Mouse (Mus musculus) forebrain, embryonic 16.5 days (tissue): Measurements from ENCODE around the gene Eral1. TPM values are rescaled to one million over a fixed set of nuclear protein-coding genes. Genes with fewer than 3 reads are reported as not detected.
A peak's percentile ranks its signal among the peaks of the same experiment; 100 is the strongest.

Experiments
- ATAC-seq: fragments of 200-750 bp; cut with Nextera tagmentation; 2 replicates; pipeline ENCODE4 v1.8.0; 2017; ENCODE audit warnings: mild to moderate bottlenecking, moderate library complexity
- H3K27ac ChIP-seq: fragments of 300-500 bp; sonication (generic); 2 replicates; pipeline ENCODE4 v1.5.1; 2014; ENCODE audit warnings: low read length, control low read depth
- H3K27me3 ChIP-seq: fragments of 300-500 bp; sonication (generic); replicated peaks from 2 replicates; pipeline ENCODE4 v1.6.1; 2014; ENCODE audit warnings: low read length; ENCODE audit not compliant: control insufficient read depth, insufficient read depth
- H3K36me3 ChIP-seq: fragments of 300-500 bp; sonication (generic); 2 replicates; pipeline ENCODE4 v1.6.1; 2014; ENCODE audit not compliant: control insufficient read depth, insufficient read depth
- H3K4me1 ChIP-seq: fragments of 300-500 bp; sonication (generic); replicated peaks from 2 replicates; pipeline ENCODE4 v1.6.1; 2014; ENCODE audit warnings: low read length; ENCODE audit not compliant: control insufficient read depth, insufficient read depth
- H3K4me2 ChIP-seq: fragments of 300-500 bp; sonication (generic); 2 replicates; pipeline ENCODE4 v1.6.1; 2014; ENCODE audit warnings: mild to moderate bottlenecking, low read length, control low read depth
- H3K4me3 ChIP-seq: fragments of 300-500 bp; sonication (generic); replicated peaks from 2 replicates; pipeline ENCODE4 v1.5.1; 2014; ENCODE audit warnings: mild to moderate bottlenecking, low read length, control low read depth
- H3K9ac ChIP-seq: fragments of 300-500 bp; sonication (generic); replicated peaks from 2 replicates; pipeline ENCODE4 v1.6.1; 2014; ENCODE audit warnings: low read depth, low read length, control low read depth
- H3K9me3 ChIP-seq: fragments of 300-500 bp; sonication (generic); 2 replicates; pipeline ENCODE4 v1.6.1; 2016; ENCODE audit warnings: low read length; ENCODE audit not compliant: control insufficient read depth
- WGBS: fragments of 180-500 bp; shearing (Covaris S2); extraction: QIAGEN DNeasy Blood & Tissue Kit; methylation state at CpG from one replicate; pipeline ENCODE4 v1.1.7; 2014; 5-methylcytosine and 5-hydroxymethylcytosine counted together
- microRNA counts: library from miRNA; unstranded; fragments of <30 nt; microRNA quantifications from one replicate; lab custom pipeline; 2016
- microRNA-seq: library from miRNA; unstranded; fragments of <30 nt; microRNA quantifications from one replicate; pipeline ENCODE4, GENCODE M21; 2017
- polyA plus RNA-seq: library from polyadenylated mRNA; unstranded; fragments of >200 nt; fragmentation: Nextera tagmentation; extraction: Ambion mirVana; gene quantifications from 2 replicates; pipeline ENCODE4 v1.2.1, GENCODE M21; 2015

The Eral1 gene
- polyA plus RNA-seq, 1 experiment from 2014 or later = 34.3 TPM

DNA sequence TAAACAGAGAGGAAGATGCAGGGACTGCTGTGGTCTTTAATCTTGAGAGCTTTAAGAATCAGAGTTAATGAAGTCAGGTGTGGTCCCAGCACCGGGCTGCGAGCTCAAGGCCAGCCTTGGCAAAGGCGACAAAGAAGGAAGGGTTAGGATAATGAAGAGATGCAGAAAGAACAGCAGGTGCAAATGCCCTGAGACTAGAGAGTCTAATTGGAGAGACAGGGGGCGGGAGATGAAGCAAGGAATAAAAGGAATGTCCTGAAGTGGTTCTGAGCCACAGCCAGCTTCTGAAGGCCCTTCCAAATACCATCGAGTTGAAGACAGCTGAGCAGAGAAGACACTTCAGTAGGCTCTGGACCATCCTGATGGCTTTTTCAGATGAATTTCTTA, 47.4 kb downstream of the Eral1 start:
- Histone ChIP-seq H3K4me2 (peak overlapping the region; percentile 75), H3K36me3 (peaks cover 13% of the 10 kb centered on the region), H3K27ac (peak overlapping the region; percentile 91), H3K27me3 (no peaks in the 10 kb centered on the region), H3K9me3 (no peaks in the 10 kb centered on the region), H3K4me1 (peaks cover 24% of the 10 kb centered on the region), H3K4me3 (peak overlapping the region; percentile 74), H3K9ac (peak overlapping the region; percentile 87)
- ATAC-seq = no peak
- WGBS = 1% methylated on average over 5 of the region's 5 CpGs

DNA sequence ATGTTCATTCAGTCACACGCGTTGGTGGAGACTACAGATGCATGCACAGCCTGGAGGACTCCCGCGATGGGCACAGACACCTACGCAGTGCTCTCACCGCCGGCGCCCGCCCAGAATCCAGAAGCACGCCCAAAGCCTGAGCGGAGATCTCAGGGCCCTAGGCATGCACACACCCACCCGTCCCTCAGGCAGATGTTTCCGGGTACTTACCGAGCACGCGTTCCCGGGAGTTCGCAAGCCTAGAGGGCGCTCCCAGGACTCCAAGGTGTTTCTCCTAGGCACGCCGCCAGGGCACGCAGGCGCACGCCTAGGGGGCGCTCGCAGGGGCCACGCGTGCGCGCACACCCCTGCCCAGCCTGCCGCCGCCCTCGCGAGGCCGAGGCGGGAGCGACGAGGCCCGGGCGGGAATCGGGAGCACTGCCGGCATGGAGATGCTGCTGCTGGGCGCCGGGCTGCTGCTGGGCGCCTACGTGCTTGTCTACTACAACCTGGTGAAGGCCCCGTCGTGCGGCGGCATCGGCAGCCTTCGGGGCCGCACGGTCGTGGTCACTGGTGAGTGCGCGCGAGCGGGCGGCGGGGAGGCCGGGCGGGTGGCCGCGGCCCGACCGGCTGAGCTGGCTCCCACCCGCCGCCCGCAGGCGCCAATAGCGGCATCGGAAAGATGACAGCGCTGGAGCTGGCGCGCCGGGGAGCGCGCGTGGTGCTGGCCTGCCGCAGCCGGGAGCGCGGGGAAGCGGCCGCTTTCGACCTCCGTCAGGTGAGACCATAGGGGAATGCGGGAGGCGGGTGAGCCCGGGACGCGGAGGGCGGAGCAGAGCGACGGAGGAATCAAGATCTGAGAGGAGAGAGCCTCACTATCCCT, 48.0 kb downstream of the Eral1 start, which contains the start of gene Dhrs13:
Dhrs13 (plus strand) TSS at position 334 of the 862 bp plus-strand sequence.
- H3K27me3 ChIP-seq = no peaks in the 10 kb centered on the region
- H3K27ac ChIP-seq = peak within 1 kb of the TSS; percentile 91
- no peaks in the 10 kb centered on the region for H3K9me3 ChIP-seq
- H3K4me3 ChIP-seq = peak within 1 kb of the TSS; percentile 74
- peaks cover 19% of the 10 kb centered on the region for H3K4me1 ChIP-seq
- peak within 1 kb of the TSS; percentile 87 for H3K9ac ChIP-seq
- peak; percentile 90 for ATAC-seq
- peaks cover 19% of the 10 kb centered on the region for H3K36me3 ChIP-seq
- H3K4me2 ChIP-seq = peak within 1 kb of the TSS; percentile 75
- under 1% methylated on average over 96 of the region's 96 CpGs for WGBS

DNA sequence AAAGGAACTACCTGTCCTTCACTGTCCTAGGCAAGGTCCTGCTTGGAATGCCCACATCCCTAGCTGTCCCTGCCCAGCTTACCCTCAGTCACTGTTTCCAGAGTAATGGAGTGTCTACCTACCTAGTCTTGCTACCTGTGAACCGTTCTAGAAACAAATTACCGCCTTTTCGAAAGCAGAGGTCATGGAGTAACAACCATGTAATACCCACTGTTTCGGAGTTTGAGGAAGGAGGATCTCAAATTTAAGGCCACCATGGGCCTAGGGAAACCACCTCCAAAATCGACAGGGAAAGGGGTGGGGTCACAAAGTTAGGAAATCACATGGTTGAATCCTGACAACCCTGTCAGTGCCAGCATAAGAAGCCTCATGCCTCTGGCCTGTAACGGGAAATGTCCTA, 48.8 kb downstream of the Eral1 start:
- Histone ChIP-seq H3K36me3 (peaks cover 23% of the 10 kb centered on the region), H3K9me3 (no peaks in the 10 kb centered on the region), H3K27ac (peak overlapping the region; percentile 91), H3K4me2 (peak overlapping the region; percentile 75; the same call in 1 of the 2 replicates), H3K27me3 (no peaks in the 10 kb centered on the region), H3K9ac (no peak overlapping the region; the same call in 1 of the 2 replicates), H3K4me3 (no peak overlapping the region), H3K4me1 (peaks cover 19% of the 10 kb centered on the region)
- WGBS = 42% methylated on average over 6 of the region's 6 CpGs
- no peak; the same call in 1 of the 2 replicates for ATAC-seq

DNA sequence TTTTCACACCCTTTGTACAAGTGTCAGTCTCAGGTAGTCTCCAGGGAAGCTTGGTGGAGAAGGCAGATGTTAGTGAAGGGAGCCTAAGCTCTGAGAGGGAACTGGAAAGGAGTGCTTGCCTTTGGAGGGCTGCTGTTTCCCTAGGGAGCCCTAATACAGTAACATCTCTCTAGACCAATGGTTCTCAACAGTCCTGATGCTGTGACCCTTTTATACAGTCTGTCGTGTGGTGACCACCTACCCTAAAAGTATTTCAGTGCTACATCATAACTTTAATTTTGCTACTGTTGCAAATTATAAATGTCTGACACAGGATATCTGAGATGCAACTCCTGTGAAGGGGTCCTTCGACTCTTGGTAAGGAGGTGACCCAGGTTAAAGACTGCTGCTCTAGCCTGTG, 49.6 kb downstream of the Eral1 start:
- Histone ChIP-seq H3K27me3 (no peaks in the 10 kb centered on the region), H3K27ac (no peak overlapping the region), H3K36me3 (peaks cover 28% of the 10 kb centered on the region), H3K4me3 (no peak overlapping the region), H3K4me2 (no peak overlapping the region), H3K9me3 (no peaks in the 10 kb centered on the region), H3K4me1 (peaks cover 19% of the 10 kb centered on the region), H3K9ac (no peak overlapping the region)
- 81% methylated on average over 2 of the region's 2 CpGs for WGBS
- no peak for ATAC-seq

DNA sequence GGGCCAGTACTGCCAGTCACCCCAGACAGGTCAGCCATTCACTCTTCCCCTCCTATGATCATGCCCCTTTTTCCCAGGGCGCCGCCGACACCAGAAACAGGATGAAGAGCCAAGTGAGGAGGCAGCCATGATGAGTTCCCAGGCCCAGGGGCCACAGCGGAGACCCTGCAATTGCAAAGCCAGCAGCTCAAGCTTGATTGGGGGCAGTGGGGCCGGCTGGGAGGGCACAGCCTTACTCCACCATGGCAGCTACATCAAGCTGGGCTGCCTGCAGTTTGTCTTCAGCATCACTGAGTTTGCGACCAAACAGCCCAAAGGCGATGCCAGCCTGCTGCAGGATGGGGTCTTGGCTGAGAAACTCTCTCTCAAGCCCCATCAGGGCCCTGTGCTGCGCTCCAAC, 50.9 kb downstream of the Eral1 start:
- H3K27me3 ChIP-seq = no peaks in the 10 kb centered on the region
- no peaks in the 10 kb centered on the region for H3K9me3 ChIP-seq
- H3K4me3 ChIP-seq = no peak overlapping the region
- H3K36me3 ChIP-seq = peaks cover 39% of the 10 kb centered on the region
- no peak for ATAC-seq
- H3K9ac ChIP-seq = no peak overlapping the region
- 90% methylated on average over 8 of the region's 8 CpGs for WGBS
- H3K4me2 ChIP-seq = no peak overlapping the region
- H3K27ac ChIP-seq = no peak overlapping the region
- peaks cover 19% of the 10 kb centered on the region for H3K4me1 ChIP-seq

DNA sequence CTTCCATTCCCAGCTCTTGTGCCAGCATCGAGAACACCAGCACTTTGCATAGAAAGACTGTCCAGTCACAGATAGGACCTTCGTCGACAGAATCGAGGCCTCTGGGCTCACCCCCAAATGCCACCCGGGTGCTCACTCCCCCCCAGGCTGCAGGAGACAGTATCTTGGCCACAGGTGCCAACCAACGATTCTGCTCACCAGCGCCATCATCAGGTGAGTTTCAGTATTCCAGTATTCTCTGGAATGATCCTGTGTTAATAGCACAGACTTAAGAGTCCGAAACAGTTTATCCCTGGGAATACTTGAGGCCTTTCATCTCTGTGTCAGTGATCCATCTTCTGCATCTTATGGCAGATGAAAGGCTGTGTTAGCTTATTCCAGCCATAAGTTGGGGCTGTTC, 56.6 kb downstream of the Eral1 start:
- no peak overlapping the region for H3K4me2 ChIP-seq
- H3K4me3 ChIP-seq = no peak overlapping the region
- H3K27ac ChIP-seq = no peak overlapping the region
- no peaks in the 10 kb centered on the region for H3K4me1 ChIP-seq
- no peak for ATAC-seq
- no peaks in the 10 kb centered on the region for H3K27me3 ChIP-seq
- H3K36me3 ChIP-seq = peaks cover 57% of the 10 kb centered on the region
- H3K9me3 ChIP-seq = no peaks in the 10 kb centered on the region
- no peak overlapping the region for H3K9ac ChIP-seq
- WGBS = 81% methylated on average over 8 of the region's 8 CpGs

MicroRNAs within 50 kb of the gene (microRNA counts, 519-probe panel; counts per million panel counts)
- microRNA mmu-miR-144 (lab: Ali Mortazavi, UCI) (2,916 counts per million, percentile 75 among the panel's probes with 10 or more counts), microRNA mmu-miR-451 (lab: Ali Mortazavi, UCI) (2,674 counts per million, percentile 68 among the panel's probes with 10 or more counts)

Small RNA genes within 50 kb of the gene (microRNA-seq; reads per million reads assigned to microRNA genes)
- gene Mir144 = 44.9 reads per million, percentile 43 among the genes with 10 or more reads in this experiment
- not detected for gene Mir451a
- gene Mir451b = not detected

Other genes with a start within 250 kb of the Eral1 start
- gene Pipox, start 186.3 kb downstream of the Eral1 start, polyA plus RNA-seq = 8.6 and 12.6 TPM in 2 replicates
- gene Sez6, start 149.6 kb downstream of the Eral1 start, polyA plus RNA-seq = 257 and 284 TPM in 2 replicates
- gene Phf12, start 97.6 kb downstream of the Eral1 start, polyA plus RNA-seq = 20.6 and 23.0 TPM in 2 replicates
- gene Dhrs13, start 48.1 kb downstream of the Eral1 start, polyA plus RNA-seq = 29.5 and 33.8 TPM in 2 replicates
- gene Flot2, start 42.5 kb downstream of the Eral1 start, polyA plus RNA-seq = 101 and 106 TPM in 2 replicates
- 18.8 and 21.1 TPM in 2 replicates for gene Fam222b, start 14.3 kb upstream of the Eral1 start, polyA plus RNA-seq
- 122 and 124 TPM in 2 replicates for gene Traf4, start 85.2 kb upstream of the Eral1 start, polyA plus RNA-seq
- 5.1 and 6.0 TPM in 2 replicates for gene Nek8, start 96.3 kb upstream of the Eral1 start, polyA plus RNA-seq
- 5.4 and 6.5 TPM in 2 replicates for gene Tlcd1, start 96.3 kb upstream of the Eral1 start, polyA plus RNA-seq
- gene Rpl23a, start 103.2 kb upstream of the Eral1 start, polyA plus RNA-seq = 758 and 831 TPM in 2 replicates
- 53.9 and 56.9 TPM in 2 replicates for gene Rab34, start 108.0 kb upstream of the Eral1 start, polyA plus RNA-seq
- 0.94 and 3.0 TPM in 2 replicates for gene Proca1, start 113.0 kb upstream of the Eral1 start, polyA plus RNA-seq
- gene Sdf2, start 165.4 kb upstream of the Eral1 start, polyA plus RNA-seq = 71.8 and 73.0 TPM in 2 replicates
- 33.7 and 34.6 TPM in 2 replicates for gene Supt6, start 165.6 kb upstream of the Eral1 start, polyA plus RNA-seq
- gene 2610507B11Rik, start 181.4 kb upstream of the Eral1 start, polyA plus RNA-seq = 56.4 and 58.6 TPM in 2 replicates
- not detected in 2 replicates for gene BC030499, start 210.5 kb upstream of the Eral1 start, polyA plus RNA-seq
- 21.6 and 22.1 TPM in 2 replicates for gene Spag5, start 221.1 kb upstream of the Eral1 start, polyA plus RNA-seq
- gene Aldoc, start 242.6 kb upstream of the Eral1 start, polyA plus RNA-seq = 152 and 186 TPM in 2 replicates
- 61.1 and 61.4 TPM in 2 replicates for gene Pigs, start 248.0 kb upstream of the Eral1 start, polyA plus RNA-seq